Mouse (Mus musculus): ENCODE measurements at regions not wholly inside any gene's neighbourhood (a gene's known extent, or its start where the extent isn't known, plus 50 kb on each side); places are given as distances from the start of the nearest gene placed in this dataset.
"Not testable (repeated sequence)": the region's sequence is repeated elsewhere in the genome, so short reads cannot be mapped to it uniquely, and the experiment has no call there.

DNA sequence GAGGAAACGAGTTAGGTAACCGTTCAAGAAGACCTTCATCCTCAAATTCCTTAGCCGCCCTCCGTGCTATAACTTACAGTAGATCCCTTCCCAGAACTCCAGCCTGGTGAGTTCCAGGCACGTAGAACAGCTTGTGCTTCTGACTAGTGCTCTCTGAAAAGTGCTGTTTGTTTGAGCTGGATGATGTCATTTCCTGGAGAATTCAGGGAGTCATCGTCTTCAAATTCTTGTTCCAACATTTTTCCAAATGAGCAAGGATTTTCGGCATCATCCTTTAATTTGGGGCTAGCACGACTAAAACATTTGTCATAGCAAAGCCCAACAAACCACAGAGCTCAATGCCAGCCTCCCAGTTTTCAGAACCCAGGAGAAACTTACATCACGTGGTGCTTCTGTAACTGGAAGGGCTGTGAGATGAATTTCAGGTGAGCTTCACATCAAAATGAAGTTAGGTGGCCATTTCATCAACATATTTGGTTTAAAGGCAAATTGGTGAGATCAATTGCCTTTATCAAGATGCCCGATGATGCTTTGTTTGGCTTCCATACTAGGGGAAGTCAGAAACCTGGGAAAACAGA is 231.4 kb downstream of the Adgrg6 start:
- H3K27me3 ChIP-seq (ENCODE audit: insufficient read depth, low read length), result no peaks in the 10 kb centered on the region
- no peaks in the 10 kb centered on the region for H3K9me3 ChIP-seq (replicated peaks)
- H3K36me3 ChIP-seq (replicated peaks), result no peaks in the 10 kb centered on the region
- ATAC-seq (ENCODE audit: extremely low read depth, insufficient number of reproducible peaks, low FRiP score, poor library complexity, severe bottlenecking), result no peak
- no peak overlapping the region for H3K4me3 ChIP-seq (ENCODE audit: low read depth, low read length)
- no peak for TF ChIP-seq GATA2 (IDR thresholded peaks at IDR 0.05; ENCODE audit: borderline replicate concordance, low read depth, low read length)
- TF ChIP-seq GATA1 (IDR thresholded peaks at IDR 0.05; ENCODE audit: borderline replicate concordance, low read length), result no peak
- no peak for TF ChIP-seq TAL1 (conservative IDR thresholded peaks at IDR 0.05; ENCODE audit: low read depth, low read length)
- no peak for TF ChIP-seq CTCF (IDR thresholded peaks at IDR 0.05; ENCODE audit: low read depth, low read length)
- no peak for TF ChIP-seq POLR2AphosphoS5 (IDR thresholded peaks at IDR 0.05; ENCODE audit: insufficient replicate concordance, low read depth, low read length)
- no peak for DNase-seq (ENCODE audit: low spot score)
- H3K4me1 ChIP-seq (ENCODE audit: insufficient read depth, low read depth, low read length), result no peaks in the 10 kb centered on the region

DNA sequence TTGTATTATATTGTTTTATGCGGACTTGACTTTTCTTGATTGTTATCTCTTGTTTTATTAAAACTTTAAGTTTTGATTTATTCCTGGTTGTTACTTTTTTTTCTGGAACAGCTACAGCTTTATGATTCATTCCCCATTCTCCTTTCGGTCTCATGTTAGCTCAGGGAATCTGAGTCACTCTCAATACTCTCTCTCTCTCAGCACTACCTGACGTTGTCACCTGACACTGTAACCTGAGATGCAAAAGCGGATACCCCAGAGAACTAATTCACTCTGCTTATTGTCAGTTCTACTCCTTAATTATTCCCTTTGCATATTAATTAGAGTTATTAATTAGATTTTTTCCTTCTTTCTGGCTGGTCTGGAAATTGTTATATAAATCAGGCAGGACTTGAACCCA is 232.5 kb downstream of the Adgrg6 start:
- no peak for ATAC-seq (ENCODE audit: extremely low read depth, insufficient number of reproducible peaks, low FRiP score, poor library complexity, severe bottlenecking)
- Histone ChIP-seq H3K27me3 (ENCODE audit: insufficient read depth, low read length) (no peaks in the 10 kb centered on the region), H3K36me3 (replicated peaks) (no peaks in the 10 kb centered on the region), H3K4me1 (ENCODE audit: insufficient read depth, low read depth, low read length) (no peaks in the 10 kb centered on the region), H3K9me3 (replicated peaks) (no peaks in the 10 kb centered on the region), H3K4me3 (ENCODE audit: low read depth, low read length) (no peak overlapping the region)
- TF ChIP-seq CTCF (IDR thresholded peaks at IDR 0.05; ENCODE audit: low read depth, low read length) (no peak), GATA2 (IDR thresholded peaks at IDR 0.05; ENCODE audit: borderline replicate concordance, low read depth, low read length) (no peak), GATA1 (IDR thresholded peaks at IDR 0.05; ENCODE audit: borderline replicate concordance, low read length) (no peak), POLR2AphosphoS5 (IDR thresholded peaks at IDR 0.05; ENCODE audit: insufficient replicate concordance, low read depth, low read length) (no peak), TAL1 (conservative IDR thresholded peaks at IDR 0.05; ENCODE audit: low read depth, low read length) (no peak)
- DNase-seq (ENCODE audit: low spot score), result no peak

DNA sequence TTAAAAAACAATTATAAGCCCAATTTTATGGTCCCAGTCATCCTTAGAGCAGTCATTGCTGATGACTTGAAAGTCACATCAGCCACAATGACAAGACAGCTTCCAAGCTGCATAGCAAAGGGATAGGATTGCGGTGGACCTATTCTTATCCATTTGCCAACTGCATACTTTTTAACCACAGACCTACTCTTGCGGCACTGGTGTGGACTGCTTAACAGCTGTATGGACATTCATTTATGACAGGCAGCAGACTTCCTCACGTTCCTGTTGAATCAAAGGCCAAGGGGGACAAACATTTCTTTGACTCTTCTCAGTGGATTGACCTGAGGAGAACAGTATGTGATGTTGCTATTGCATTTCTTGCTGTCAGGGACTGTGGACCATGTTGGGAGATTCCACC is 233.5 kb downstream of the Adgrg6 start:
- TF ChIP-seq TAL1 (conservative IDR thresholded peaks at IDR 0.05; ENCODE audit: low read depth, low read length) (no peak), POLR2AphosphoS5 (IDR thresholded peaks at IDR 0.05; ENCODE audit: insufficient replicate concordance, low read depth, low read length) (no peak), GATA1 (IDR thresholded peaks at IDR 0.05; ENCODE audit: borderline replicate concordance, low read length) (no peak), CTCF (IDR thresholded peaks at IDR 0.05; ENCODE audit: low read depth, low read length) (no peak), GATA2 (IDR thresholded peaks at IDR 0.05; ENCODE audit: borderline replicate concordance, low read depth, low read length) (no peak)
- no peaks in the 10 kb centered on the region for H3K27me3 ChIP-seq (ENCODE audit: insufficient read depth, low read length)
- no peaks in the 10 kb centered on the region for H3K9me3 ChIP-seq (replicated peaks)
- DNase-seq (ENCODE audit: low spot score) (no peak), ATAC-seq (ENCODE audit: extremely low read depth, insufficient number of reproducible peaks, low FRiP score, poor library complexity, severe bottlenecking) (no peak)
- H3K4me1 ChIP-seq (ENCODE audit: insufficient read depth, low read depth, low read length), result no peaks in the 10 kb centered on the region
- no peak overlapping the region for H3K4me3 ChIP-seq (ENCODE audit: low read depth, low read length)
- H3K36me3 ChIP-seq (replicated peaks), result no peaks in the 10 kb centered on the region

DNA sequence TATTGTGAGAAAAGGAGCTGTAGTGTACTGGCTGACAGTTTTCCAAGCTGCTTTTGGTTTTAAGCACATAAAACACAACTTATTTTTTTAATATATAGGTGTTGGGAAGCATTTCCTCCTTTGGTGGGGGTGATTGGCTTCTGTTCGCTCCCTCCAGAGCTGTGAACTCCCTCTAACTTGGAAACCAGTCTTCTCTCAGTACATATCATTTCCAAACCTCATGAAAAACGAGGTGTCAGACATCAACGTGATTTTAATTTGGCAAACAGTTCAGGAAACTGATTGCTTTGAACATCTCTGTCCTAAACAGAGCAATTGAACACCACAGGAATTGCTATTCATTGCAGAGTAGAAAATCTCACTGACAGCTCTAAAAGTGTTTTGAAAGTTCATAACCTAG is 238.6 kb downstream of the Adgrg6 start:
- DNase-seq (ENCODE audit: low spot score) (no peak), ATAC-seq (ENCODE audit: extremely low read depth, insufficient number of reproducible peaks, low FRiP score, poor library complexity, severe bottlenecking) (no peak)
- Histone ChIP-seq H3K4me3 (ENCODE audit: low read depth, low read length) (no peak overlapping the region), H3K36me3 (replicated peaks) (no peaks in the 10 kb centered on the region), H3K4me1 (ENCODE audit: insufficient read depth, low read depth, low read length) (no peaks in the 10 kb centered on the region), H3K9me3 (replicated peaks) (no peaks in the 10 kb centered on the region), H3K27me3 (ENCODE audit: insufficient read depth, low read length) (no peaks in the 10 kb centered on the region)
- TF ChIP-seq TAL1 (conservative IDR thresholded peaks at IDR 0.05; ENCODE audit: low read depth, low read length) (no peak), POLR2AphosphoS5 (IDR thresholded peaks at IDR 0.05; ENCODE audit: insufficient replicate concordance, low read depth, low read length) (no peak), GATA1 (IDR thresholded peaks at IDR 0.05; ENCODE audit: borderline replicate concordance, low read length) (no peak), CTCF (IDR thresholded peaks at IDR 0.05; ENCODE audit: low read depth, low read length) (no peak), GATA2 (IDR thresholded peaks at IDR 0.05; ENCODE audit: borderline replicate concordance, low read depth, low read length) (no peak)

DNA sequence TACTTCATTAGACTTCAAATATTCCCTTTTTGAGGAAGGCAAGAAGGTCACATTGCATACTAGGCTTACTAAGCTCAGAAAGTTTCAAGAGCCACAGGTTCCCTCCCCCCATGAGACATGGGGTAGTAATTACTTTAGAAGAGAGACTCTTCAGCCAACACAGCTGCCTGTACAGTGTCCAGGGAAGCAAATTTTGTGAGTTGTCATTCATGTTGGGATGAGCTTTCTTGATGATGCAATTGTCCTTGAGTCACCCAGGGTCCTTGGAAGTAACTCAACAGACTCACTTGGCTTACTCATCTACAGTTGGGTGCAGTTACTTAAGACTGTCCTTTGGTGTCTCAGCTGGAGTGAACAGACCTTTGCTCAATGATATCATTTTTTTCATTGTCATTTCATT is 242.0 kb downstream of the Adgrg6 start:
- H3K9me3 ChIP-seq (replicated peaks), result no peaks in the 10 kb centered on the region
- no peaks in the 10 kb centered on the region for H3K27me3 ChIP-seq (ENCODE audit: insufficient read depth, low read length)
- no peak for ATAC-seq (ENCODE audit: extremely low read depth, insufficient number of reproducible peaks, low FRiP score, poor library complexity, severe bottlenecking)
- no peak overlapping the region for H3K4me3 ChIP-seq (ENCODE audit: low read depth, low read length)
- no peaks in the 10 kb centered on the region for H3K4me1 ChIP-seq (ENCODE audit: insufficient read depth, low read depth, low read length)
- TF ChIP-seq TAL1 (conservative IDR thresholded peaks at IDR 0.05; ENCODE audit: low read depth, low read length) (no peak), GATA1 (IDR thresholded peaks at IDR 0.05; ENCODE audit: borderline replicate concordance, low read length) (no peak), GATA2 (IDR thresholded peaks at IDR 0.05; ENCODE audit: borderline replicate concordance, low read depth, low read length) (no peak), CTCF (IDR thresholded peaks at IDR 0.05; ENCODE audit: low read depth, low read length) (no peak), POLR2AphosphoS5 (IDR thresholded peaks at IDR 0.05; ENCODE audit: insufficient replicate concordance, low read depth, low read length) (no peak)
- DNase-seq (ENCODE audit: low spot score), result no peak
- H3K36me3 ChIP-seq (replicated peaks), result no peaks in the 10 kb centered on the region

DNA sequence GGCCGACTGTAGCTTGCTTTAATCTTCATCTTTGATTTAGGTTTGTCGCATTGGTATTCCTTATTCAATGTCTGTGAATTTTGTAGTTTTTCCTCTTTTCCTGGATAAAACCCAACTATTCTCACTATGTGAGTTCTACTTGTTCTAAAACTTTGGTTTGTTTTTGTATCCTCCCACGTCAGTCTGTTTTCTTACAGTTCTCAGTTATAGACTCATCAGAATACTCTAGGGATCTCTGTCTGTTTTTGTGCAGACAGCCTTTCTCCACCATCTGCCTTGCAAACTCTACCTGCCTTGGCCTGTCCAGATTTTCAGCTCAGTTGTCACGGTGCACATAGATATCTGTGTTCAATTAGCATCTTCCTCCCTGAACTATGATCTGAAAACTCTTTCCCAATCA is 249.3 kb downstream of the Adgrg6 start:
- Histone ChIP-seq H3K36me3 (replicated peaks) (no peaks in the 10 kb centered on the region), H3K27me3 (ENCODE audit: insufficient read depth, low read length) (no peaks in the 10 kb centered on the region), H3K4me1 (ENCODE audit: insufficient read depth, low read depth, low read length) (no peaks in the 10 kb centered on the region; the same call in 1 of the 2 replicates), H3K4me3 (ENCODE audit: low read depth, low read length) (no peak overlapping the region), H3K9me3 (replicated peaks) (0 out of 2 replicates have a peak, but pooled peaks cover 2% of the 10 kb centered on the region)
- no peak for DNase-seq (ENCODE audit: low spot score)
- TF ChIP-seq TAL1 (conservative IDR thresholded peaks at IDR 0.05; ENCODE audit: low read depth, low read length), result no peak
- TF ChIP-seq CTCF (IDR thresholded peaks at IDR 0.05; ENCODE audit: low read depth, low read length), result no peak
- TF ChIP-seq GATA1 (IDR thresholded peaks at IDR 0.05; ENCODE audit: borderline replicate concordance, low read length), result no peak
- TF ChIP-seq POLR2AphosphoS5 (IDR thresholded peaks at IDR 0.05; ENCODE audit: insufficient replicate concordance, low read depth, low read length), result no peak
- no peak for TF ChIP-seq GATA2 (IDR thresholded peaks at IDR 0.05; ENCODE audit: borderline replicate concordance, low read depth, low read length)
- no peak for ATAC-seq (ENCODE audit: extremely low read depth, insufficient number of reproducible peaks, low FRiP score, poor library complexity, severe bottlenecking)

DNA sequence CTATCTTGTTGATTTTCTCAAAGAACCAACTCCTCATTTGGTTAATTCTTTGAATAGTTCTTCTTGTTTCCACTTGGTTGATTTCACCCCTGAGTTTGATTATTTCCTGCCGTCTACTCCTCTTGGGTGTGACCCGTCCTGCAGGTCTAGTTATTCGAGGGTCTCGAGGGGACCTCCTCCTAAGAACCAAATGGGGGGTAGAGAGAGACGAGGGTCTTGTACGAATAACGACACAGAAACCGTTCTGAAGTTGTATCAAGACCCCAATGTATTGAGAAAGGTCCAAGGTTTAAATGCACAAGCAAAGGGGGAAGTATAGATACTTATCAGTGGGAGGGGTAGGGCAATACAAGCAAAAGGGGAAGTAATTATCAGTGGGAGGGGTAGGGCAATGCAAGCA is 252.8 kb downstream of the Adgrg6 start:
- not testable (repeated sequence) for H3K4me1 ChIP-seq (ENCODE audit: insufficient read depth, low read depth, low read length); ATAC-seq (ENCODE audit: extremely low read depth, insufficient number of reproducible peaks, low FRiP score, poor library complexity, severe bottlenecking); H3K4me3 ChIP-seq (ENCODE audit: low read depth, low read length); H3K27me3 ChIP-seq (ENCODE audit: insufficient read depth, low read length); DNase-seq (ENCODE audit: low spot score); H3K36me3 ChIP-seq (replicated peaks); H3K9me3 ChIP-seq (replicated peaks)
